Mouse (Mus musculus): Measurements from ENCODE around the gene Zfp326.
A peak's percentile ranks its signal among the peaks of the same experiment; 100 is the strongest.

The Zfp326 gene

GRCm38 (mm10) chr5:105876068-105876924 lies at the start of gene Zfp326:
TSS of gene Zfp326 (plus strand) at chr5:105876565.
- peak; percentile 64 for DNase-seq (ENCODE audit: extremely low spot score, low read depth, low spot score)

GRCm38 (mm10) chr5:105826916-105827510 lies 49.4 kb upstream of the Zfp326 start:
- no peak for DNase-seq (ENCODE audit: extremely low spot score, low read depth, low spot score)

- DNase-seq (ENCODE audit: extremely low spot score, low read depth, low spot score), result no peak
These were observed 48.3 kb upstream of the Zfp326 start for GRCm38 (mm10) chr5:105828050-105828449.

- DNase-seq (ENCODE audit: extremely low spot score, low read depth, low spot score), result no peak
These were observed 47.3 kb upstream of the Zfp326 start for GRCm38 (mm10) chr5:105829008-105829586.

GRCm38 (mm10) chr5:105832140-105832539 lies 44.2 kb upstream of the Zfp326 start:
- no peak for DNase-seq (ENCODE audit: extremely low spot score, low read depth, low spot score)

GRCm38 (mm10) chr5:105833923-105834322 lies 42.4 kb upstream of the Zfp326 start:
- no peak for DNase-seq (ENCODE audit: extremely low spot score, low read depth, low spot score)

GRCm38 (mm10) chr5:105836006-105836405 lies 40.4 kb upstream of the Zfp326 start:
- no peak for DNase-seq (ENCODE audit: extremely low spot score, low read depth, low spot score)

GRCm38 (mm10) chr5:105839740-105840310 lies 36.5 kb upstream of the Zfp326 start:
- DNase-seq (ENCODE audit: extremely low spot score, low read depth, low spot score), result no peak

GRCm38 (mm10) chr5:105844044-105844753 lies 32.2 kb upstream of the Zfp326 start:
- DNase-seq (ENCODE audit: extremely low spot score, low read depth, low spot score), result no peak

GRCm38 (mm10) chr5:105845041-105845440 lies 31.3 kb upstream of the Zfp326 start:
- no peak for DNase-seq (ENCODE audit: extremely low spot score, low read depth, low spot score)

GRCm38 (mm10) chr5:105847726-105848125 lies 28.6 kb upstream of the Zfp326 start:
- DNase-seq (ENCODE audit: extremely low spot score, low read depth, low spot score), result no peak

- no peak for DNase-seq (ENCODE audit: extremely low spot score, low read depth, low spot score)
These were observed 27.1 kb upstream of the Zfp326 start for GRCm38 (mm10) chr5:105849222-105849621.

- DNase-seq (ENCODE audit: extremely low spot score, low read depth, low spot score), result no peak
These were observed 26.7 kb upstream of the Zfp326 start for GRCm38 (mm10) chr5:105849643-105850042.

GRCm38 (mm10) chr5:105853271-105853670 lies 23.1 kb upstream of the Zfp326 start:
- no peak for DNase-seq (ENCODE audit: extremely low spot score, low read depth, low spot score)

- no peak for DNase-seq (ENCODE audit: extremely low spot score, low read depth, low spot score)
These were observed 18.9 kb upstream of the Zfp326 start for GRCm38 (mm10) chr5:105857486-105857885.

- DNase-seq (ENCODE audit: extremely low spot score, low read depth, low spot score), result no peak
These were observed 17.3 kb upstream of the Zfp326 start for GRCm38 (mm10) chr5:105858754-105859694.

- DNase-seq (ENCODE audit: extremely low spot score, low read depth, low spot score), result no peak
These were observed 16.5 kb upstream of the Zfp326 start for GRCm38 (mm10) chr5:105859716-105860460.

GRCm38 (mm10) chr5:105860461-105860835 lies 15.9 kb upstream of the Zfp326 start:
- no peak for DNase-seq (ENCODE audit: extremely low spot score, low read depth, low spot score)

- DNase-seq (ENCODE audit: extremely low spot score, low read depth, low spot score), result no peak
These were observed 14.7 kb upstream of the Zfp326 start for GRCm38 (mm10) chr5:105861616-105862015.

Data from hindlimb bud, embryonic 11.5 days (tissue).